Mouse (Mus musculus) bone marrow macrophage, adult 2 months (primary cell): Measurements from ENCODE around the gene Gad1.

Experiments used
- CTCF ChIP-seq: IDR thresholded peaks from 2 replicates; pipeline ENCODE4 v1.5.1; 2012; ENCODE audit warnings: low read depth, mild to moderate bottlenecking, low read length, moderate library complexity
- POLR2A ChIP-seq: IDR thresholded peaks from 2 replicates; pipeline ENCODE4 v1.6.1; 2012; ENCODE audit warnings: mild to moderate bottlenecking, low read depth, low read length, borderline replicate concordance

- TF ChIP-seq CTCF (no peak), POLR2A (no peak)
These were observed 35.3 kb downstream of the Gad1 start for GRCm38 (mm10) chr2:70588200-70588599.
